ENCODE assay signal across 8 mouse cellular contexts in genomic region chr13:92610311-92611221, GRCm38 (mm10). TPM values are rescaled to one million over a fixed set of nuclear protein-coding genes. Genes with fewer than 3 reads are reported as not detected.
DNase-seq lines count a peak whose midpoint lies in the region; ATAC-seq lines count a peak whose summit lies in the region.

Gene Serinc5, plus strand, starts transcription at chr13:92611091.

- ATAC-seq in megakaryocyte, adult 5-6 weeks (ENCODE audit: poor library complexity, severe bottlenecking): peak; percentile 87

- peak; percentile 98 to 99 for DNase-seq in adrenal gland, adult (ENCODE audit: inconsistent age in 2 of 2, low spot score in 1 of 2)
- DNase-seq in embryo, embryonic 10 days (ENCODE audit: low spot score): peak; percentile 92
- DNase-seq in gastrocnemius, postnatal 10 days: peak; percentile 99
- DNase-seq in induced T-regulatory cell, adult 2 months (ENCODE audit: low read depth): peak; percentile 96
- peak; percentile 92 to 93 for DNase-seq in left cerebral cortex, adult 8-10 months (ENCODE audit: low spot score in 2 of 2)
- DNase-seq in right cerebral cortex, adult 18-20 months: peak; percentile 97
- peak; percentile 97 for DNase-seq in urinary bladder, adult 2 months (ENCODE audit: low spot score)

RNA-seq across cellular contexts. Expression of gene Serinc5, which starts in this region (rescaled TPM):
- 10 to 100 TPM; 21.2 to 26.8 TPM for total RNA-seq in gastrocnemius, postnatal 10 days (2021)
- 10 to 100 TPM; 67.0 to 71.5 (median 69.2) TPM for total RNA-seq in left cerebral cortex, adult 8-10 months (2022)
- 10.8 and 12.0 TPM in 2 replicates for total RNA-seq in megakaryocyte, adult 5-6 weeks (2015)
- 9.7 and 11.8 TPM in 2 replicates for total RNA-seq in megakaryocyte, adult 5-6 weeks (2017)
- 41.7 and 44.6 TPM in 2 replicates for polyA plus RNA-seq in urinary bladder, adult 2 months (2012; rRNA removed)

Comparison
In these comparisons a context has a peak if more than half of its experiments do, and no peak if none do; other contexts are left out.
1. Peak in every context shown above with its lines: DNase-seq and ATAC-seq.